Mouse (Mus musculus): ENCODE data around the gene Wap.
A peak's percentile ranks its signal among the peaks of the same experiment; 100 is the strongest.

Wap gene

GRCm38 (mm10) chr11:6628568-6628967 lies 9.9 kb downstream of the Wap start:
- DNase-seq (ENCODE audit: low read depth in 1 of 2, low spot score in 2 of 2) = peak in 1 of 2 experiments; percentile 29

DNA sequence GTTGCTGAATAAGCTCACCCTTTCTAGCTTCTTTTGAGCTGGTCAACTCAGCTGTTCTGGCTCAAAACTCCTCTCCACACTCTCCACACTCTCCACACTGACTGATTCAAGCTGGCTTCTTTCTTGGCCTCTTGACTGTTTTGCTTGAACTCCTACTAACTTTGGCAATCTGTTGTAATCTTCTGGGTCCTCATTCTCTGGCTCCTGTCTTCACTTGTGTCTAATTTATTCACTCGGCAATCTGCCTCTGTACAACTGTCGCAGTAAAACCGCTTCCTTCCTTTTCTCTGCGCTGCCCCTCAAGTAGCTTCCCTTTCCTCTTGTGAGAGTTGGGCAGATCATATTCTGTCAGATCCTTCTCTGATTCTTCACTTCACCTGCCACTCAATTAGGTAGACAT lies 10.7 kb downstream of the Wap start:
- DNase-seq (ENCODE audit: low read depth in 1 of 2, low spot score in 2 of 2) = no peak

DNA sequence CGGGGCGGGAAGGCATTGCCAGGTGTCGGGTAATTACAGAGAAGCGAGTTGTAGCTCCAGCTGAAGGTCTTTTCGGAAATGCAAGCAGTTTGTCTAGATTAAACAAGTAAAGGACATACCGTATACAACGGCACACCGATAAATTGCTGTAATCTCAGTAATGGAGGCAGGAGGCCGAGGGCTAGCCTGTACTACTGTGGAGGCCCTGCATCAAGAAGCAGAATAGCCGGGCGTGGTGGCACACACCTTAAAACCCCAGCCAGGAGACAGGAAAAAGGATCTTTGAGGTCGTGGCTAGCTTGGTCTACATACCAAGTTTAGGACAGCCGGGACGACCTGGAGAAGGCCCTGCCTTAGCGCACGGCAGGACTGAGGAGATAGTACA lies 12.1 kb downstream of the Wap start:
- no peak for DNase-seq (ENCODE audit: low read depth in 1 of 2, low spot score in 2 of 2)

DNA sequence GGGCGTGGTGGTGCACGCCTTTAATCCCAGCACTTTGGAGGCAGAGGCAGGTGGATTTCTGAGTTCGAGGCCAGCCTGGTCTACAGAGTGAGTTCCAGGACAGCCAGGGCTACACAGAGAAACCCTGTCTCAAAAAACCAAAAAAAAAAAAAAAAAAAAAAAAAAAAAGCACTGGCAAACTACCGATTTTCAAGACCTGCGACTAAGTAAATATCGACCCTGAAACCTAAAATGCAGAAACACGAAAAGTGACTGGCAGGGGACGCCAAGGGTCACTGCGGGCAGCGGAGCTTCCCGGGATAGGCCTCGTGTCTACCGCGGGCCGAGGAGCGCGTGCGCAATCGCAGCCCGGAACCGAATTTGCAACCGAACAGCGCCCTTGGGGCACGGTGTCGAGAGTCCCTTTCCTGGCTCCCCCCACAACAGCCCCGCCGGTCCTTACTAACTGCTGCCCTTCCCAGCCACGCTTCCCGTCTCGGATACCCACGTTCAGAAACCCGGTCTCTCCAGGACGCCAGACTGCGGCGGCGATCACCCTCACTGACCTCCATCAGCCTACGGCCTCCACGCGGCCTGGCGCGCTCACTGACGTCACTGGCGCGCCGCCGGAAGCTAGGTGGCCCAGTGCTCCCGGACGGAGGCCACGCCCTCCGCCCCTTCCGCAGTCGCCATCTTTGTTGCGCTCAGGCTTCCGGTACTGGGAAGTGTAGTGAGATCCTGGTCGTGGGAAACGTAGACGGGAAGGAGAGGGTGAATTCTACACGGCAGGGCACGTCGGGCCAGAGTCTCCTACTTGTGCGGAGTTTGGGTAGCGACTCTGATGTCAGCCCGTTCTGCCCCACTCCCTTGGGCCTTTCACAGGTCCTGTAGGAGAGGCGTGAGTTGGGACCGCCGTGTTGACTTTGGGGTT lies 12.7 kb downstream of the Wap start, which contains the start of gene Tbrg4:
TSS of gene Tbrg4 (minus strand) at position 590 of the 910 bp plus-strand sequence.
- DNase-seq (ENCODE audit: low read depth in 1 of 2, low spot score in 2 of 2) = peak; percentile 79 to 84

GRCm38 (mm10) chr11:6624619-6625382 lies 13.6 kb downstream of the Wap start:
- DNase-seq (ENCODE audit: low read depth in 1 of 2, low spot score in 2 of 2) = no peak

- no peak for DNase-seq (ENCODE audit: low read depth in 1 of 2, low spot score in 2 of 2)
These were observed 14.7 kb downstream of the Wap start for GRCm38 (mm10) chr11:6623704-6624103.

- DNase-seq (ENCODE audit: low read depth in 1 of 2, low spot score in 2 of 2) = no peak
These were observed 22.9 kb downstream of the Wap start for GRCm38 (mm10) chr11:6615250-6616205.

DNA sequence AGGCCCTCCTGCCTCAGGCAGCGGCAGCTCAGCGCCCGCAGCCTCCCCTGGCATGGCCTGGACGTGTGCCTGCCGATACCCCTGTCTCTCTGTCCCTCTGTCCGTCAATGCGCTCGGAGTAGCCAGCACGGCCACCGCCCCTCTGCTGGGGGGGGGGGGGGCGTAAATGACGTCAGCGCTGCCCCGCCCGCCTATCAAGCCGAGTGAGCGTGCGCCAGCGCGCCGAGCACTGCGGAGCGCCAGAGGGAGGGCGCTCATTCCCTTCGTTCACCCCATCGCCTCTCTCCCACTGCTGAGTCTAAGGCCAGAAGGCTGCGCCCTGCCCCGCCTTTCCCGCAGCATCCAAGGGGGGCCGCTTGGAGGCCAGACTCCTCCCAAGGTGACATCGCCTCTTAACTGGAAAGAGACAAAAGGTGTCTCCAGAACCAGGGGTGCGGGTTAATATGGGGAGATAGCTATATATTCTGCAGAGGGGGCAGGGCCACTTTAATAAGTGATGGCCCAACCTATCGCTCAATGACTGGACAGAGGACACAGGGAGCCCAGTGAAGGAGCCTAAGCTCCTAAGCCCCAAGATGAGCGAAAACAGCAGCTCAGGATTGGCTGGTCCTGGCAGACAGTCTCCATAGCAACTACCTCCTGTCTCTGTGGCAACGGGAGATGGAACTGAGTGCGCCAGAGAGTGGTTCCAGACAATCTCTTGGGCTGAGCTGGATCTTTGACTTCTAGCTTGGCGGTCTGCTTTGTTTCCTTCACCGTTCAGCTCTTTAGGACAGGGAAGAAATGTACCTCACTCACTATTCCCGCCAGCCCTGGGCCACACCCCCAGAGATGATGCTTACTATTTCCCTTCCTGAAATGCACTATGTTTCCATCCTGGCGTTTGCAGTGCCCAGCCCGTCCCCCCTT lies 32.7 kb downstream of the Wap start, which contains the start of gene Nacad:
TSS of gene Nacad (minus strand) at position 563 of the 909 bp plus-strand sequence.
- DNase-seq (ENCODE audit: low read depth in 1 of 2, low spot score in 2 of 2) = no peak

DNA sequence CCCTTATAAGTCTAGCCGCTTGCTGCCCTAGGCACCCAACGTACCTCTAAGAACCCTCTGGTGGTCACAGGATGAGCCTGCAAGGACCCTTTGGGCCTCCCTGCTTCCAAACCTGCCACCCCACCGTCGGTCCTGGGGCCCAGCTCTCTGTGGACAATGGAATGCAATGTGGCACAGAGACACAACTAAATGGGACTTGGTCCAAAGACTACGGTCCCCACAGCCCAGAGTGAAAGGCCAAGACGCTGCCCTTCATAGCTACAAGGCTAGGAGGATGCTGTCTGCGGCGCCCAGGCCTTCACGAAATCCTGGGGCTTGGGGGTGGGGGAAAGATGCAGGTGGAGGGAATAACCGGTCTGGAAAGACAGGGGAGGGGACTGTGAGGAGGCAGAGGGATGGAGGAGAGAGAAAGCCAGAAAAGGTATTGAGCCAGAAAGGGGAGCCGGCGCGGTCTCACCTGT lies 33.4 kb downstream of the Wap start:
- DNase-seq (ENCODE audit: low read depth in 1 of 2, low spot score in 2 of 2) = no peak

DNA sequence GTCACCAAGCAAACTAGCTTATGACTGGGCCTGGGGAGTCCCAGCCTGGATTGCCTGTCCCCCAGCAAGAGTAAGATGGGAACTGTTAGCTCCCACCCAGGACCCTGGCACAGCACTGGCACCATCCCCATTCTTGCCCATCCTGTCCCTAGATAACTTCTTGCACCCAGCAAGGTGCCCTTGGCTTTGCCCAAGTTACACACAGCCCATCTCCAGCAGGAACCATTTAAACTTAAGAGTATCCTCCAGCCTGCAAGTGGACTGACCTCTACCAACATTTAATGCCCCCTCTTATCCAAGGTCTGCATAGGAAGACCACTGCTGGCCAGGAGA lies 33.9 kb downstream of the Wap start:
- no peak for DNase-seq (ENCODE audit: low read depth in 1 of 2, low spot score in 2 of 2)

- DNase-seq (ENCODE audit: low read depth in 1 of 2, low spot score in 2 of 2) = no peak
These were observed 34.4 kb downstream of the Wap start for GRCm38 (mm10) chr11:6603887-6604603.

- no peak for DNase-seq (ENCODE audit: low read depth in 1 of 2, low spot score in 2 of 2)
These were observed 35.2 kb downstream of the Wap start for GRCm38 (mm10) chr11:6603224-6603623.

DNA sequence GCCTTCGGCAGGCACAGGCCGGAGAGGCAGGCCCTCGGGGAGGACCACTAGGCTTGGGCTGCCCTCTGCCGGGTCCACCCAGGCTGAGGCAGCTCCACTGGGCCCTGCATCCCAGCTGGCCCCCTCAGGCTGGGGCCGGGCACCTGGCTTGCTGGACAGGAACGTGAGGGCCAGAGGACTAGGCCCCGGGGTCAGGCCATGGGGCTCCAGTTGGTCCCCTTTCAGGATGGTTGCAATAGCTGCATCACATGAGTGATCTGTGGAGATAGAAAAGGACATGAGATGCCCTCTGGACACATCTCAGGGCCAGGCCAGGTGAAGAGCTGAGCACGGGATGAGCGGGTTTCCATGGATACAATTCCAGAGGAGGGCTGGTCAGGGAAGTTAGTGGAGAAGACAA lies 35.8 kb downstream of the Wap start:
- no peak for DNase-seq (ENCODE audit: low read depth in 1 of 2, low spot score in 2 of 2)

GRCm38 (mm10) chr11:6601649-6602480 lies 36.6 kb downstream of the Wap start:
- DNase-seq (ENCODE audit: low read depth in 1 of 2, low spot score in 2 of 2) = no peak

DNA sequence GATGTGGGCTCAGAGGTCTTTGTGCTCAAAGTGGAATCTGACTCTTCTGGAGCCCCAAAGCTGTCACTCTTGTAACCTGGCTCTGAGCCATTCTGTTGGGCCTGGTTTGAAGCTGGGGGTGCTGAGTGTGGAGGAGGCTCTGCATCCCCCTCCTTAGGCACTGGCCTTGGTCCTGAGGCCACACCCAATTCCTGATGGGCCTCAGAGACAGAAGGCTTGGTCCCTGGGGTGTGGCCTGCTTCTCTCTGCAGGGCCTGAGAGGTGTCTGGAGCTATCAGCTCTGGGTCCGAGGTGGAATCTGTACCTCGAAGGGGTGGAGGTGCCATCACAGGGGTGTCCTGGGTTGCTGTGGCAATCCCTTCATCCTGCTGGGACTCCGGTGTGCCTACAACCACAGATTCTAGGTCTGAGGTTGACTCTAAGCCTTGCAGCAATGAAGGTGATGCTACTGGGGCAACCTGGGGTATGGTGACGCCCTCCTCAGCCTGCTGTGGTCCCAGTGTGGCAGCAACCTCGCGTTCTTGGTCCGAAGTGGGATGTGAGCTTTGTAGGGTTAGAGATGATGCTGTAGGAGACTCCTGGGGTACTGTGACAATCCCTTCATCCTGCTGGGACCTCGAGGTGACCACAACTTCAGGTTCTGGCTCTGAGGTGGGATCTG lies 38.0 kb downstream of the Wap start:
- DNase-seq (ENCODE audit: low read depth in 1 of 2, low spot score in 2 of 2) = no peak

DNA sequence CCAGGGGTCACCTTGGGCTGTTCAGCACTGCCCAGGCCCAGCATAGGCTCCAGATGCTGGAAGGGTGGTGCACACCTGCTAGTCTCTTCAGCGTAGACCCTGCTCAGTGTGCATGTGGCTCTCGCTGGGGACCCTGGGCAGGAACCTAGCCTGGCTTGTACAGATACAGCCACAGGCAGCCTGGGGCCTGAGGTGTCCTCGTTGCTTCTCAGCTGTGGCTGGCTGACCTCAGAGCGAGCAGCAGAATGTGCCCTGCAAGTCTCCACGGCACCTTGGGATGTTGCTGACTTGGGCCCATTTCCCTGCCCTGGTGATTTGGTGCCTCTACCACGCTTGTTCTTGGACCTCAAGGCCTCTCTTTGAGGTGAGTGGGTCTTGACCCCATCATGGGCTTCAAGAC lies 38.6 kb downstream of the Wap start:
- no peak for DNase-seq (ENCODE audit: low read depth in 1 of 2, low spot score in 2 of 2)

- DNase-seq (ENCODE audit: low read depth in 1 of 2, low spot score in 2 of 2) = no peak
These were observed 39.3 kb downstream of the Wap start for GRCm38 (mm10) chr11:6599011-6599681.
